Mouse (Mus musculus): ENCODE results near the gene Rtp1. TPM values are rescaled to one million over a fixed set of nuclear protein-coding genes. Genes with fewer than 3 reads are reported as not detected.

Gene Rtp1
- polyA plus RNA-seq, 1 experiment from 2014 or later: not detected

- Histone ChIP-seq H3K4me2 (no peak overlapping the region), H3K9me3 (replicated peaks) (no peaks in the 10 kb centered on the region), H3K27ac (replicated peaks) (no peak overlapping the region), H3K4me3 (replicated peaks) (no peak overlapping the region), H3K9ac (no peak overlapping the region), H3K27me3 (no peaks in the 10 kb centered on the region), H3K4me1 (replicated peaks) (no peaks in the 10 kb centered on the region), H3K36me3 (replicated peaks) (0 out of 2 replicates have a peak, but pooled peaks cover 5% of the 10 kb centered on the region)
- ATAC-seq (ENCODE audit: insufficient read depth): peak; percentile 34; the same call in 1 of the 2 replicates
- 51% methylated on average over 3 of the region's 3 CpGs for WGBS (ENCODE audit: insufficient replicate concordance)
Measured at GRCm38 (mm10) chr16:23456534-23456933, 27.6 kb downstream of the Rtp1 start.

DNA sequence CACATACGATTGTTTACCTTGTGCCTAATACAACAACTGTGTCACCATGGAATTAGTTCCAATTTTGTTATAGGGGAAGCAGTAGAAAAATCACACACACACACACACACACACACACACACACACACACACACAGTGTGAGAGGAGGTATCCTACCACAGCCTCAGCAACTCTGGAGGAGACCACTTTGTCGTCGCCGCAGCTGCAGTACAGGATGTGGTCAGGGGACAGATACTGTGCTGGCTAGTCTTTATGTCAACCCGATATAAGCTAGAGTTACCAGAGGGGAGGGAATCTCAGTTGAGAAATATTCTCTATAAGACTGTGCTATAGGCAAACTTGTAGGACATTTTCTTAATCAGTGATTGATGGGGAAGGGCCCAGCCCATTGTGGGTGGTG is 28.4 kb downstream of the Rtp1 start:
- 0 out of 2 replicates have a peak, but pooled peaks cover 5% of the 10 kb centered on the region for H3K36me3 ChIP-seq (replicated peaks)
- WGBS (ENCODE audit: insufficient replicate concordance): 32% methylated on average over 5 of the region's 5 CpGs
- H3K4me2 ChIP-seq: no peak overlapping the region
- H3K9me3 ChIP-seq (replicated peaks): no peaks in the 10 kb centered on the region
- H3K4me1 ChIP-seq (replicated peaks): no peaks in the 10 kb centered on the region
- H3K4me3 ChIP-seq (replicated peaks): no peak overlapping the region
- ATAC-seq (ENCODE audit: insufficient read depth): no peak
- H3K9ac ChIP-seq: no peak overlapping the region
- H3K27me3 ChIP-seq: no peaks in the 10 kb centered on the region
- no peak overlapping the region for H3K27ac ChIP-seq (replicated peaks)

GRCm38 (mm10) chr16:23458906-23459588 is 30.1 kb downstream of the Rtp1 start:
- 37% methylated on average over 7 of the region's 7 CpGs for WGBS (ENCODE audit: insufficient replicate concordance)
- Histone ChIP-seq H3K9me3 (replicated peaks) (no peaks in the 10 kb centered on the region), H3K36me3 (replicated peaks) (0 out of 2 replicates have a peak, but pooled peaks cover 5% of the 10 kb centered on the region), H3K27ac (replicated peaks) (no peak overlapping the region), H3K27me3 (no peaks in the 10 kb centered on the region), H3K4me1 (replicated peaks) (0 out of 2 replicates have a peak, but pooled peaks cover 5% of the 10 kb centered on the region), H3K4me2 (no peak overlapping the region), H3K4me3 (replicated peaks) (no peak overlapping the region), H3K9ac (no peak overlapping the region)
- no peak for ATAC-seq (ENCODE audit: insufficient read depth)

GRCm38 (mm10) chr16:23463671-23464347 is 34.9 kb downstream of the Rtp1 start:
- Histone ChIP-seq H3K4me2 (peak overlapping the region; percentile 13), H3K27ac (replicated peaks) (peak overlapping the region; percentile 77)
- ATAC-seq (ENCODE audit: insufficient read depth): peak; percentile 73

DNA sequence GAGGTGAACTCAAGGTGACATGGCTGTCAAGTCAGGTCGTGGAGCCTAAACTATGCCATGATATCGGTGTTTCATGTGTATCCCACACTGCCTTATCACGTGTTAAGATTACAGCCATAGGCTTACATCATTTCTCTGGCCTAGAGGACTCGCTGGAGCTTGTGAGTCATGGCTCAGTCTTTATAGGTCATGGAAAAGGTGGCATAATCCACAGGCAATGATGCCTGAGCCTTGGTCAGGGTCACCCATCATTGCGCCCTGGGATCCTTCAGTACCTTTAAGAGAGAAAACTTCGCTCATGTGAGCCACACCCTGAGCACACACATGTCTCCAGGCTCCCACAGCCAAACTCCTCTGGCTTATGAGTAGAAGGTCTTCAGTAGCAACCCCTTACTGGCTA is 42.6 kb downstream of the Rtp1 start:
- ATAC-seq (ENCODE audit: insufficient read depth): no peak
- H3K4me3 ChIP-seq (replicated peaks): no peak overlapping the region
- H3K4me2 ChIP-seq: no peak overlapping the region
- no peaks in the 10 kb centered on the region for H3K4me1 ChIP-seq (replicated peaks)
- H3K36me3 ChIP-seq (replicated peaks): 0 out of 2 replicates have a peak, but pooled peaks cover 3% of the 10 kb centered on the region
- H3K27me3 ChIP-seq: no peaks in the 10 kb centered on the region
- no peak overlapping the region for H3K9ac ChIP-seq
- WGBS (ENCODE audit: insufficient replicate concordance): 71% methylated on average over 6 of the region's 6 CpGs
- no peaks in the 10 kb centered on the region for H3K9me3 ChIP-seq (replicated peaks)
- H3K27ac ChIP-seq (replicated peaks): no peak overlapping the region

More at GRCm38 (mm10) chr16:23463671-23464347, 34.9 kb downstream of the Rtp1 start:
- 58% methylated on average over 4 of the region's 4 CpGs for WGBS (ENCODE audit: insufficient replicate concordance)
- Histone ChIP-seq H3K4me1 (replicated peaks) (0 out of 2 replicates have a peak, but pooled peaks cover 5% of the 10 kb centered on the region), H3K9me3 (replicated peaks) (no peaks in the 10 kb centered on the region), H3K9ac (no peak overlapping the region), H3K27me3 (no peaks in the 10 kb centered on the region), H3K36me3 (replicated peaks) (no peaks in the 10 kb centered on the region), H3K4me3 (replicated peaks) (no peak overlapping the region)

GRCm38 (mm10) chr16:23472046-23472445 is 43.1 kb downstream of the Rtp1 start:
- Histone ChIP-seq H3K36me3 (replicated peaks) (0 out of 2 replicates have a peak, but pooled peaks cover 3% of the 10 kb centered on the region), H3K27me3 (no peaks in the 10 kb centered on the region), H3K9ac (no peak overlapping the region), H3K9me3 (replicated peaks) (no peaks in the 10 kb centered on the region), H3K27ac (replicated peaks) (no peak overlapping the region), H3K4me1 (replicated peaks) (no peaks in the 10 kb centered on the region), H3K4me2 (no peak overlapping the region), H3K4me3 (replicated peaks) (no peak overlapping the region)
- ATAC-seq (ENCODE audit: insufficient read depth): no peak
- 35% methylated on average over 3 of the region's 3 CpGs for WGBS (ENCODE audit: insufficient replicate concordance)

GRCm38 (mm10) chr16:23475651-23476050 is 46.7 kb downstream of the Rtp1 start:
- 59% methylated on average over 4 of the region's 4 CpGs for WGBS (ENCODE audit: insufficient replicate concordance)
- no peaks in the 10 kb centered on the region for H3K9me3 ChIP-seq (replicated peaks)
- no peaks in the 10 kb centered on the region for H3K36me3 ChIP-seq (replicated peaks)
- H3K4me3 ChIP-seq (replicated peaks): no peak overlapping the region
- no peaks in the 10 kb centered on the region for H3K4me1 ChIP-seq (replicated peaks)
- H3K4me2 ChIP-seq: no peak overlapping the region
- no peak for ATAC-seq (ENCODE audit: insufficient read depth)
- H3K27me3 ChIP-seq: no peaks in the 10 kb centered on the region
- H3K27ac ChIP-seq (replicated peaks): no peak overlapping the region
- no peak overlapping the region for H3K9ac ChIP-seq

GRCm38 (mm10) chr16:23476598-23476997 is 47.7 kb downstream of the Rtp1 start:
- H3K36me3 ChIP-seq (replicated peaks): no peaks in the 10 kb centered on the region
- ATAC-seq (ENCODE audit: insufficient read depth): no peak

GRCm38 (mm10) chr16:23479872-23480603 is 51.1 kb downstream of the Rtp1 start:
- WGBS (ENCODE audit: insufficient replicate concordance): 61% methylated on average over 7 of the region's 7 CpGs
- no peaks in the 10 kb centered on the region for H3K4me1 ChIP-seq (replicated peaks)
- no peak overlapping the region for H3K27ac ChIP-seq (replicated peaks)
- H3K36me3 ChIP-seq (replicated peaks): no peaks in the 10 kb centered on the region
- H3K9ac ChIP-seq: no peak overlapping the region
- H3K27me3 ChIP-seq: no peaks in the 10 kb centered on the region
- no peaks in the 10 kb centered on the region for H3K9me3 ChIP-seq (replicated peaks)
- H3K4me2 ChIP-seq: no peak overlapping the region
- ATAC-seq (ENCODE audit: insufficient read depth): no peak
- H3K4me3 ChIP-seq (replicated peaks): no peak overlapping the region

More at GRCm38 (mm10) chr16:23476598-23476997, 47.7 kb downstream of the Rtp1 start:
- Histone ChIP-seq H3K4me2 (no peak overlapping the region), H3K27me3 (no peaks in the 10 kb centered on the region), H3K4me3 (replicated peaks) (no peak overlapping the region), H3K9ac (no peak overlapping the region), H3K27ac (replicated peaks) (no peak overlapping the region), H3K9me3 (replicated peaks) (no peaks in the 10 kb centered on the region), H3K4me1 (replicated peaks) (no peaks in the 10 kb centered on the region)

- 62% methylated on average over 3 of the region's 3 CpGs for WGBS (ENCODE audit: insufficient replicate concordance)
- ATAC-seq (ENCODE audit: insufficient read depth): no peak
- Histone ChIP-seq H3K9ac (no peak overlapping the region), H3K36me3 (replicated peaks) (0 out of 2 replicates have a peak, but pooled peaks cover 3% of the 10 kb centered on the region), H3K4me3 (replicated peaks) (no peak overlapping the region), H3K4me2 (no peak overlapping the region), H3K27me3 (no peaks in the 10 kb centered on the region), H3K4me1 (replicated peaks) (no peaks in the 10 kb centered on the region), H3K9me3 (replicated peaks) (no peaks in the 10 kb centered on the region), H3K27ac (replicated peaks) (no peak overlapping the region)
Measured at GRCm38 (mm10) chr16:23482218-23482617, 53.3 kb downstream of the Rtp1 start.

DNA sequence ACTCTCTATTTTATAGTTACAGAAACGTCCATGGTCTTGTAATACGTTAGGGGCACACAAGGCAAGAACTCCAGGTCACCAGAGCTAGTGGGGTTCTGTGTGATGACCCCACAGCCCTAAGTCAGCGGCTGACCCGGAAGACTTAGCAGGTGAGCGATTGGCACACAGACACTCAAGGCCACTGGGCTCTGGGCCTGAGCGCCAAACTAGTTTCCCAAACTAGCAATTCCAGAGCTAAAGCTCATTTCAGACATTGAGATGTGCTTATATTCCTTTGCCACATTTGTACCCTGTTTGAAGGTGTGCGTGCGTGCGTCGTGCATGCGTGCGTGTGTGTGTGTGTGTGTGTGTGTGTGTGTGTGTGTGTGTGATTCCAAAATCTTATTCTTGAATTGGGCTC is 53.9 kb downstream of the Rtp1 start:
- no peak for ATAC-seq (ENCODE audit: insufficient read depth)
- H3K4me2 ChIP-seq: no peak overlapping the region
- no peak overlapping the region for H3K9ac ChIP-seq
- 82% methylated on average over 12 of the region's 12 CpGs for WGBS (ENCODE audit: insufficient replicate concordance)
- H3K27me3 ChIP-seq: no peaks in the 10 kb centered on the region
- 0 out of 2 replicates have a peak, but pooled peaks cover 3% of the 10 kb centered on the region for H3K36me3 ChIP-seq (replicated peaks)
- no peaks in the 10 kb centered on the region for H3K4me1 ChIP-seq (replicated peaks)
- no peak overlapping the region for H3K27ac ChIP-seq (replicated peaks)
- no peak overlapping the region for H3K4me3 ChIP-seq (replicated peaks)
- no peaks in the 10 kb centered on the region for H3K9me3 ChIP-seq (replicated peaks)
